Mouse (Mus musculus): ENCODE data around the gene Tesk1.

- TF ChIP-seq CTCF (IDR thresholded peaks at IDR 0.05; ENCODE audit: low read depth, low read length): no peak
- no peak for TF ChIP-seq POLR2A (IDR thresholded peaks at IDR 0.05; ENCODE audit: borderline replicate concordance, low read depth, low read length)
These were observed 27.0 kb upstream of the Tesk1 start for GRCm38 (mm10) chr4:43414761-43415160.

Measured in bone marrow macrophage, adult 2 months (primary cell).